Mouse (Mus musculus): ENCODE data around the gene H2-DMb2. TPM values are rescaled to one million over a fixed set of nuclear protein-coding genes. Genes with fewer than 3 reads are reported as not detected.
A peak's percentile ranks its signal among the peaks of the same experiment; 100 is the strongest.

Gene H2-DMb2
- total and polyA plus RNA-seq, 3 experiments: 0.77 to 1.5 TPM; not detected in 1

GRCm38 (mm10) chr17:34185526-34185925 lies 42.4 kb downstream of the H2-DMb2 start:
- no peak for TF ChIP-seq ZNF384 (IDR thresholded peaks at IDR 0.05; ENCODE audit: low read depth, low read length)
- TF ChIP-seq RAD21 (IDR thresholded peaks at IDR 0.05; ENCODE audit: low read depth, low read length): no peak
- TF ChIP-seq USF2 (IDR thresholded peaks at IDR 0.05; ENCODE audit: borderline replicate concordance in 1 of 2, insufficient read depth in 1 of 2, low read depth in 1 of 2, low read length in 2 of 2): no peak
- TF ChIP-seq ZC3H11A (IDR thresholded peaks at IDR 0.05; ENCODE audit: low read depth, low read length): no peak
- TF ChIP-seq CHD2 (IDR thresholded peaks at IDR 0.05; ENCODE audit: low read length): no peak
- TF ChIP-seq MAX (IDR thresholded peaks at IDR 0.05; ENCODE audit: low read length): no peak
- TF ChIP-seq HCFC1 (IDR thresholded peaks at IDR 0.05; ENCODE audit: low read depth, low read length): no peak
- TF ChIP-seq E2F4 (IDR thresholded peaks at IDR 0.05; ENCODE audit: borderline replicate concordance, low read depth, low read length): no peak
- TF ChIP-seq MXI1 (IDR thresholded peaks at IDR 0.05; ENCODE audit: low read depth, low read length): no peak
- no peak for TF ChIP-seq GABPA (IDR thresholded peaks at IDR 0.05; ENCODE audit: low read depth, low read length)
- H3K36me3 ChIP-seq (ENCODE audit: control insufficient read depth in 1 of 2, insufficient read depth in 2 of 2, low read length in 2 of 2): peaks cover 0 to 8% of the 10 kb centered on the region in 2 experiments; a peak in 3 of 4 replicates
- peaks cover 16 to 30% of the 10 kb centered on the region in 2 experiments for H3K4me1 ChIP-seq (ENCODE audit: control insufficient read depth in 1 of 2, insufficient read depth in 2 of 2, low read length in 2 of 2)
- H3K27me3 ChIP-seq (ENCODE audit: control insufficient read depth in 1 of 2, insufficient read depth in 2 of 2, low read length in 2 of 2): no peaks in the 10 kb centered on the region
- no peaks in the 10 kb centered on the region for H3K9me3 ChIP-seq (replicated peaks; ENCODE audit: insufficient read depth, low read length)
- no peak overlapping the region for H3K9ac ChIP-seq (ENCODE audit: control insufficient read depth, low read depth, low read length, poor library complexity, severe bottlenecking)
- no peak for DNase-seq (ENCODE audit: low read depth, low spot score)
- no peak overlapping the region for H3K27ac ChIP-seq (ENCODE audit: control insufficient read depth, low read depth, low read length)
- no peak overlapping the region for H3K4me3 ChIP-seq (ENCODE audit: control insufficient read depth in 1 of 2, insufficient read depth in 1 of 2, low read depth in 2 of 2, low read length in 2 of 2)
- H3K79me2 ChIP-seq (ENCODE audit: control insufficient read depth, insufficient read depth, low read length, poor library complexity): peaks cover 10% of the 10 kb centered on the region

GRCm38 (mm10) chr17:34186885-34187260 lies 43.8 kb downstream of the H2-DMb2 start:
- Histone ChIP-seq H3K9me3 (replicated peaks; ENCODE audit: insufficient read depth, low read length) (no peaks in the 10 kb centered on the region), H3K4me3 (ENCODE audit: control insufficient read depth in 1 of 2, insufficient read depth in 1 of 2, low read depth in 2 of 2, low read length in 2 of 2) (peak overlapping the region; percentile 63 to 83), H3K4me1 (ENCODE audit: control insufficient read depth in 1 of 2, insufficient read depth in 2 of 2, low read length in 2 of 2) (peaks cover 16 to 30% of the 10 kb centered on the region in 2 experiments)

GRCm38 (mm10) chr17:34187261-34187916 lies 44.3 kb downstream of the H2-DMb2 start, which contains the start of the genes Tap1 and Psmb9:
Tap1 (plus strand) TSS chr17:34187553.
Psmb9 (minus strand) TSS chr17:34187764.
- peak; percentile 98 for DNase-seq (ENCODE audit: low read depth, low spot score)
- Histone ChIP-seq H3K4me1 (ENCODE audit: control insufficient read depth in 1 of 2, insufficient read depth in 2 of 2, low read length in 2 of 2) (peaks cover 16 to 30% of the 10 kb centered on the region in 2 experiments), H3K36me3 (ENCODE audit: control insufficient read depth in 1 of 2, insufficient read depth in 2 of 2, low read length in 2 of 2) (peaks cover 0 to 8% of the 10 kb centered on the region in 2 experiments; a peak in 3 of 4 replicates), H3K27me3 (ENCODE audit: control insufficient read depth in 1 of 2, insufficient read depth in 2 of 2, low read length in 2 of 2) (no peaks in the 10 kb centered on the region), H3K79me2 (ENCODE audit: control insufficient read depth, insufficient read depth, low read length, poor library complexity) (peaks cover 10% of the 10 kb centered on the region), H3K4me3 (ENCODE audit: control insufficient read depth in 1 of 2, insufficient read depth in 1 of 2, low read depth in 2 of 2, low read length in 2 of 2) (peak within 1 kb of the TSS; percentile 79 to 83), H3K9me3 (replicated peaks; ENCODE audit: insufficient read depth, low read length) (no peaks in the 10 kb centered on the region), H3K27ac (ENCODE audit: control insufficient read depth, low read depth, low read length) (peak within 1 kb of the TSS; percentile 87), H3K9ac (ENCODE audit: control insufficient read depth, low read depth, low read length, poor library complexity, severe bottlenecking) (peak within 1 kb of the TSS; percentile 92)
- TF ChIP-seq ZMIZ1 (IDR thresholded peaks at IDR 0.05; ENCODE audit: low read depth, low read length): no peak
- TF ChIP-seq HCFC1 (IDR thresholded peaks at IDR 0.05; ENCODE audit: low read depth, low read length): peak; percentile 63
- peak; percentile 52 for TF ChIP-seq MXI1 (IDR thresholded peaks at IDR 0.05; ENCODE audit: low read depth, low read length)
- TF ChIP-seq RAD21 (IDR thresholded peaks at IDR 0.05; ENCODE audit: low read depth, low read length): no peak
- peak; percentile 87 for TF ChIP-seq CHD2 (IDR thresholded peaks at IDR 0.05; ENCODE audit: low read length)
- TF ChIP-seq MAZ (IDR thresholded peaks at IDR 0.05; ENCODE audit: low read depth, low read length): peak; percentile 66; the same call in 1 of the 2 replicates
- TF ChIP-seq MAX (IDR thresholded peaks at IDR 0.05; ENCODE audit: low read length): peak; percentile 63; the same call in 1 of the 2 replicates
- peak; percentile 73 for TF ChIP-seq NRF1 (IDR thresholded peaks at IDR 0.05; ENCODE audit: insufficient read depth, low read depth, low read length, poor library complexity, severe bottlenecking)
- peak; percentile 26; the same call in 1 of the 2 replicates for TF ChIP-seq TBP (IDR thresholded peaks at IDR 0.05; ENCODE audit: low read depth, low read length)
- TF ChIP-seq SIN3A (IDR thresholded peaks at IDR 0.05; ENCODE audit: low read length): peak; percentile 64
- peak; percentile 58 for TF ChIP-seq ETS1 (IDR thresholded peaks at IDR 0.05; ENCODE audit: low read depth, low read length)
- no peak for TF ChIP-seq MEF2A (IDR thresholded peaks at IDR 0.05; ENCODE audit: extremely low read depth, insufficient replicate concordance, low read depth, low read length, poor library complexity, severe bottlenecking)
- TF ChIP-seq BHLHE40 (IDR thresholded peaks at IDR 0.05; ENCODE audit: borderline replicate concordance, low read depth, low read length): no peak
- TF ChIP-seq EP300 (IDR thresholded peaks at IDR 0.05; ENCODE audit: low read depth in 1 of 2, low read length in 2 of 2): no peak
- no peak for TF ChIP-seq GABPA (IDR thresholded peaks at IDR 0.05; ENCODE audit: low read depth, low read length)
- no peak for TF ChIP-seq JUND (IDR thresholded peaks at IDR 0.05; ENCODE audit: low read depth, low read length)
- TF ChIP-seq TCF12 (IDR thresholded peaks at IDR 0.05; ENCODE audit: low read depth, low read length): peak; percentile 4; the same call in 1 of the 2 replicates

More at GRCm38 (mm10) chr17:34186885-34187260, 43.8 kb downstream of the H2-DMb2 start:
- no peak for DNase-seq (ENCODE audit: low read depth, low spot score)
- Histone ChIP-seq H3K36me3 (ENCODE audit: control insufficient read depth in 1 of 2, insufficient read depth in 2 of 2, low read length in 2 of 2) (peaks cover 0 to 8% of the 10 kb centered on the region in 2 experiments; a peak in 3 of 4 replicates), H3K27ac (ENCODE audit: control insufficient read depth, low read depth, low read length) (0 out of 2 replicates have a peak overlapping the region, but pooled peaks have one; percentile 4), H3K27me3 (ENCODE audit: control insufficient read depth in 1 of 2, insufficient read depth in 2 of 2, low read length in 2 of 2) (no peaks in the 10 kb centered on the region), H3K79me2 (ENCODE audit: control insufficient read depth, insufficient read depth, low read length, poor library complexity) (peaks cover 10% of the 10 kb centered on the region), H3K9ac (ENCODE audit: control insufficient read depth, low read depth, low read length, poor library complexity, severe bottlenecking) (peak overlapping the region; percentile 65)
- TF ChIP-seq BHLHE40 (IDR thresholded peaks at IDR 0.05; ENCODE audit: borderline replicate concordance, low read depth, low read length) (no peak), POLR2A (IDR thresholded peaks at IDR 0.05; ENCODE audit: control insufficient read depth in 1 of 2, insufficient read depth in 1 of 2, low read depth in 1 of 2, low read length in 2 of 2, poor library complexity in 1 of 2) (peak in 1 of 2 experiments; percentile 55; a peak in 1 of 4 replicates)
